In the genomic region with DNA sequence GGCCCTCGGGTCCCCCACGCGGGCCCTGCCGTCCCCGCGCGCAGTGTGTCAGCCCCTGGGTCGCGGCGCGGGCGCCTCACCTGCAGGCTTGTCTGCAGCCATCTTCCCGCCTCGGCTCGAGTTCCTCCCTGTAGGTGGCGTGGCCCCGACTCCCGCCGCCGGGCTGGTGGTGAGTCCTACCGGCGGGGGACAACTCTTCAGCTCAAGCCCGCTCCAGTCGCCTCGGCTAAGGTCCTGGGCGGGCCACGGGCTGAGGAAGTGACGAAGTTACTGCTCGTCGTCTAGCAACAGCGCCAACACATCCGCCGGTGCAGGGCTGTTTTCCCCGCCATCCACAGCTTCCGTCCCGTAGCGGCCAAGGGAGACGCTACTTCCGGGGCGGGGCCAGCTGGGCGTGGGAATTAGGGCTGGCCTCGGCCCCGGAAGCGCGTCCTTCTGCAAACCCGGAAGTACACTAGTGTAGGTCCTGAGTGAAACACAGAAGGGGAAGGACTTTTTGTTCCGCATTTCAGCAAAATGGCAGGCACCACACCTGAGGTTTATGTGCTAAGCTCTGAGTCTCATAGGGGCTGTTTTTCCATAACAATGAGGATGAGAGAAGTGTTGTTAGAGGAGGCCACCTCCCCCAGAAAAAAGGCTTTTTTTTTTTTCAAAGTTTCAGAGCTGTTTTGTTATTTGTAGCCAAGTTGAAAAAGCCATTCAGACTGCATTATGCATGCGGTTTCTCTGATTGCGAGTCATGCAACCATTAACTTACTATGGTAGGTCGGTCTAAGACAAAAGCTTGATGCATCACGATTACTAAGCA, we compare ENCODE assay signal across 8 mouse cellular contexts. TPM values are rescaled to one million over a fixed set of nuclear protein-coding genes. Genes with fewer than 3 reads are reported as not detected.
A peak's percentile ranks its signal among the peaks of the same experiment; 100 is the strongest.
DNase-seq lines count a peak whose midpoint lies in the region; ATAC-seq lines count a peak whose summit lies in the region.

Cnot10 (minus strand) TSS at position 346 of the 808 bp plus-strand sequence.

- H3K27me3 ChIP-seq in heart, embryonic 10.5 days (ENCODE audit: insufficient read depth, poor library complexity, severe bottlenecking), result peaks cover 14% of the 10 kb centered on the region
- peaks cover 21% of the 10 kb centered on the region; the same call in 1 of the 2 replicates for H3K27me3 ChIP-seq in kidney, embryonic 15.5 days

- H3K4me1 ChIP-seq in heart, embryonic 10.5 days, result peaks cover 12% of the 10 kb centered on the region
- peaks cover 19% of the 10 kb centered on the region for H3K4me1 ChIP-seq in kidney, embryonic 15.5 days

- WGBS in heart, embryonic 10.5 days, result 4% methylated on average over 49 of the region's 51 CpGs
- 4% methylated on average over 51 of the region's 51 CpGs for WGBS in kidney, embryonic 15.5 days

- ATAC-seq in erythroblast, adult 5-6 weeks (replicated peaks; ENCODE audit: low FRiP score, poor library complexity, severe bottlenecking), result peak; percentile 99
- ATAC-seq in kidney, embryonic 15.5 days (replicated peaks; ENCODE audit: low FRiP score), result peak; percentile 99
- peak; percentile 98 for ATAC-seq in monocyte, adult 5-6 weeks (replicated peaks; ENCODE audit: insufficient number of reproducible peaks, low FRiP score, low TSS enrichment, poor library complexity, severe bottlenecking)

- peaks cover 10% of the 10 kb centered on the region for H3K36me3 ChIP-seq in heart, embryonic 10.5 days
- H3K36me3 ChIP-seq in kidney, embryonic 15.5 days, result peaks cover 21% of the 10 kb centered on the region

- H3K4me3 ChIP-seq in heart, embryonic 10.5 days, result peak within 1 kb of the TSS; percentile 90
- peak within 1 kb of the TSS; percentile 79 for H3K4me3 ChIP-seq in kidney, embryonic 15.5 days (replicated peaks)

- peak within 1 kb of the TSS; percentile 77 for H3K4me2 ChIP-seq in kidney, embryonic 15.5 days

- H3K9ac ChIP-seq in kidney, embryonic 15.5 days, result peak within 1 kb of the TSS; percentile 78

- H3K27ac ChIP-seq in heart, embryonic 10.5 days, result peak within 1 kb of the TSS; percentile 91
- H3K27ac ChIP-seq in kidney, embryonic 15.5 days, result peak within 1 kb of the TSS; percentile 90

- peak; percentile 99 to 100 for DNase-seq in B cell, adult 2 months
- DNase-seq in brain, adult 2 months (ENCODE audit: low read depth, low spot score), result peak; percentile 99
- peak; percentile 99 for DNase-seq in heart, embryonic 10.5 days (ENCODE audit: low spot score)
- peak; percentile 97 for DNase-seq in liver
- peak; percentile 97 to 99 for DNase-seq in spleen, postnatal 4 days (ENCODE audit: low spot score in 2 of 2)

- H3K9me3 ChIP-seq in heart, embryonic 10.5 days, result no peaks in the 10 kb centered on the region
- H3K9me3 ChIP-seq in kidney, embryonic 15.5 days (replicated peaks), result no peaks in the 10 kb centered on the region

RNA-seq across cellular contexts. Expression of gene Cnot10, which starts in this region (rescaled TPM):
- total RNA-seq in erythroblast, adult 5-6 weeks (2015; ENCODE audit: low replicate concordance), result 7.1 and 9.4 TPM in 2 replicates
- 11.6 and 13.6 TPM in 2 replicates for total RNA-seq in erythroblast, adult 5-6 weeks (2017; ENCODE audit: low replicate concordance)
- 44.8 and 53.3 TPM in 2 replicates for polyA plus RNA-seq in heart, embryonic 10.5 days (2016; fragmentation: Nextera tagmentation; extraction: Ambion mirVana)
- 66.3 and 68.7 TPM in 2 replicates for polyA plus RNA-seq in kidney, embryonic 15.5 days (2015; fragmentation: Nextera tagmentation; extraction: Ambion mirVana)
- 32.0 to 44.8 TPM (median 42.1 TPM) in 3 replicates for total RNA-seq in monocyte, adult 5-6 weeks (2017)

Comparison
In these comparisons a context has a peak if more than half of its experiments do, and no peak if none do; other contexts are left out.
1. Peak in every context shown above with its lines: DNase-seq, ATAC-seq, H3K4me3 ChIP-seq and H3K27ac ChIP-seq.